Mouse (Mus musculus): Measurements from ENCODE around the gene BC025920.
A peak's percentile ranks its signal among the peaks of the same experiment; 100 is the strongest.

BC025920 gene

GRCm38 (mm10) chr10:81574081-81575056 is 31.7 kb upstream of the BC025920 start, which contains the start of gene Tle2:
Gene Tle2 (plus strand): TSS chr10:81574561.
- DNase-seq (ENCODE audit: low spot score), result no peak

GRCm38 (mm10) chr10:81575208-81575631 is 30.9 kb upstream of the BC025920 start:
- no peak for DNase-seq (ENCODE audit: low spot score)

GRCm38 (mm10) chr10:81575695-81576094 is 30.4 kb upstream of the BC025920 start:
- DNase-seq (ENCODE audit: low spot score), result no peak

- no peak for DNase-seq (ENCODE audit: low spot score)
Observed at GRCm38 (mm10) chr10:81579967-81580366, 26.1 kb upstream of the BC025920 start.

GRCm38 (mm10) chr10:81580441-81581070 is 25.5 kb upstream of the BC025920 start:
- no peak for DNase-seq (ENCODE audit: low spot score)

- DNase-seq (ENCODE audit: low spot score), result no peak
Observed at GRCm38 (mm10) chr10:81583347-81583746, 22.7 kb upstream of the BC025920 start.

- no peak for DNase-seq (ENCODE audit: low spot score)
Observed at GRCm38 (mm10) chr10:81588739-81589138, 17.3 kb upstream of the BC025920 start.

- DNase-seq (ENCODE audit: low spot score), result peak; percentile 70
Observed at GRCm38 (mm10) chr10:81591846-81592245, 14.2 kb upstream of the BC025920 start.

GRCm38 (mm10) chr10:81592631-81593030 is 13.4 kb upstream of the BC025920 start:
- DNase-seq (ENCODE audit: low spot score), result no peak

- DNase-seq (ENCODE audit: low spot score), result no peak
Observed at GRCm38 (mm10) chr10:81593223-81593622, 12.8 kb upstream of the BC025920 start.

GRCm38 (mm10) chr10:81593935-81594334 is 12.1 kb upstream of the BC025920 start:
- no peak for DNase-seq (ENCODE audit: low spot score)

GRCm38 (mm10) chr10:81595599-81595998 is 10.5 kb upstream of the BC025920 start:
- DNase-seq (ENCODE audit: low spot score), result no peak

GRCm38 (mm10) chr10:81596611-81597010 is 9.5 kb upstream of the BC025920 start:
- DNase-seq (ENCODE audit: low spot score), result peak; percentile 93

GRCm38 (mm10) chr10:81597137-81597950 is 8.7 kb upstream of the BC025920 start:
- DNase-seq (ENCODE audit: low spot score), result peak; percentile 90

GRCm38 (mm10) chr10:81598342-81598741 is 7.7 kb upstream of the BC025920 start:
- DNase-seq (ENCODE audit: low spot score), result no peak

GRCm38 (mm10) chr10:81598871-81599270 is 7.2 kb upstream of the BC025920 start:
- no peak for DNase-seq (ENCODE audit: low spot score)

- DNase-seq (ENCODE audit: low spot score), result no peak
Observed at GRCm38 (mm10) chr10:81599630-81600029, 6.4 kb upstream of the BC025920 start.

- DNase-seq (ENCODE audit: low spot score), result no peak
Observed at GRCm38 (mm10) chr10:81600096-81600495, 6.0 kb upstream of the BC025920 start.

- peak; percentile 98 for DNase-seq (ENCODE audit: low spot score)
Observed at GRCm38 (mm10) chr10:81600738-81601203, 5.3 kb upstream of the BC025920 start, which contains the start of gene Tle6. Gene Tle6 (minus strand): TSS chr10:81601073.

- no peak for DNase-seq (ENCODE audit: low spot score)
Observed at GRCm38 (mm10) chr10:81601396-81601905, 4.6 kb upstream of the BC025920 start.

- peak; percentile 86 for DNase-seq (ENCODE audit: low spot score)
Observed at GRCm38 (mm10) chr10:81602741-81603151, 3.3 kb upstream of the BC025920 start.
